Mouse (Mus musculus): Measurements from ENCODE around the gene Uba5.

The Uba5 gene

DNA sequence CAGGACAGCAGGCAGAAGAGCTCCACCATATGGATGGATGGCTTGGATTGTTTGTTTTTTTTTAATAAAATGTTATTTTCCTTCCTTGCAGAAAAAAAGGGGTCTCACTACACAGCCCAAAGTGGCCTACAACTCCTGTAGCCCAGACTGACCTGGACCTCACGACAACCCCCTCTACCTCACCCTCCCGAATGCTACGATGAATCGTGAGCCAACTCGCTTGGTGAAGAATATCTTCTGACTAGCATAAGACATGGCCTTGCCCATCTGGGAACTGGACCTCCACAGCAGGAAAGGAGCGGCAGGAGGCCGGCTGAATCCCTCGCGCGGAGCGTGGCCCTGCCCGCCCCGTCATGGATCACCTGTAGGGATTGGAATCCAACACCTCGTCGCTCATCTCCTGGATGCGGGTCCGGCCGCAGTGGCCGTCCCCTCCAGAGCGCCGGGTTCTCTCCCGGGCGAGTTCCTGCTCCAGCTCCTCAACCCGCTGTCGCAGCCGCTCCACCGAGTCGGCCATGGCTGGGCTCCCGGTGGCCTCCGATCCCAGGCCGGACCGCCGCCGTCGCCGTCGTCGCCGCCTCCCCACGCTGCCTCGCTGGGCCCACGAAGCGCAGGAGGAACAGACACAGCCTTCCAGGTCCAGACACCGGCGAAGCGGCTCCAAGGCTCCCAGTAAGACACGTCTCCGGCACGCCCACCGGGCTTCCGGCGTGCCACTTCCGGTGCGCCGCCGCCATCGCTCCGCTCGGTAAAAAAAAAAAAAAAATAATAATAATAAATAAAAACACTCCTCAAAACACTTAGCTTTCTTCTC is at the start of gene Uba5:
Gene Uba5 (minus strand): TSS at position 705 of the 814 bp plus-strand sequence.
- no peak for DNase-seq

DNA sequence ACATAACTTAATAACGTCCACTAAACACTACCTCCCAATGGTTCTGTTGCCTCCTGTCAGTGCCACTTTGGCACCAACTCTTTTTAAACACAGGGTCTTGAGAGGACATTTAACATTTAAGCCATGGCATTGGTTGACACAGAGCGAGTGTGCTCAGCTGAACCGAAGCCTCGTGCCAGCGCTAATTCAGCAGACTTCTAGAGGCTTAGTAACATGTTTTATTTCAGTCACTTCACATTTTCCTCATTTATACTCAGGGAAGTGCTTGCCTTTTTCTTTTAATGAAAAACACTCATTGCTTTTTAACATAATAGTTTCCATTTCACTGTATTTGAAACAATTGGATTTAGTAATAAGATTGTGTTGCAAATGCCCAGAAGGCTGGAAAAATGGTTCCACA is 46.2 kb upstream of the Uba5 start:
- DNase-seq = no peak

DNA sequence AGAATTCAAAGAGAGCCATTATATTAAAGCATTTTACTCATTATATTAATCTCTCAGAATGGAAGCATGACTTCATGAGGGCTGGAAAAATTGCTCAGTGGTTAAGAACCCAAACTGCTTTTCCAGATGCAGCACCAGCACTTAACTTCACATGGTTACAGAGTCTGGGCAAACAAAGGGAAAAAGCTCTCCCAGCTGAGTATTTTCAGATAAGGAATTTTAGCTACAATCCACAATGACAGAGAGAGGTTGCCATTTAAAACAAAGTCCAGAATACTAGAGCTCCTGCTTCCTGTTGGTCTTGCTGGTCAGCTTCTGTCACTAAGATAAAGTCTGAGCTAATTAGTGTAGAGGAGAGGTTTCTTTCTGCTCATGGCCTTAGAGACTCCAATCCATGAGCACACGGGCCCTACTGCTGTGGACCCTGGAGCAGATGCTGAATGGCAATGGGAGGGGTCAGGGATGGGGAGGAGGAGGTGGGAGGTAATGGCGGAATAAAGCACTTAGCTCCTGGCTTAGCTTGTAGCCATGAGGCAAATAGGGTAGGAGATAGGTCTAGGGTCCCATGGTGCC is 45.7 kb upstream of the Uba5 start:
- no peak for DNase-seq

DNA sequence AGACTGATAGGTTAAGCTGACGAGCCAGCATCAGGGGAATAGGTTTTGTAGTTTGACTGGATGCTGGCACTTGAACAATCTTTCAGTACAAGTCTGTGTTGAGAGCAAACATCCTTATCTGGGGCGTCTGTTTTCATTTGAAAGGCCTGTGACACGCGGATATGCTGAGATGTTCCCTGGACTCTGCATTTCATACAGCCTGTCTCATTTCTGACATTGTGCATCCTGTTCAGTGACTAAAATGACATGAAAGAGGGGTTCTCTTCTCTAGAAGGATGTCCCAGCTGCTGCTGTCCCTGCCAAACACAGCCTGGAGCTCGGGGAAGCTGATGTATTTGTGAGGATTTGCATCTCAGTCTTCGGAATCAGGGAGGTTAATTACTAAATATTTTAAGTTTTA is 44.5 kb upstream of the Uba5 start:
- DNase-seq = no peak

DNA sequence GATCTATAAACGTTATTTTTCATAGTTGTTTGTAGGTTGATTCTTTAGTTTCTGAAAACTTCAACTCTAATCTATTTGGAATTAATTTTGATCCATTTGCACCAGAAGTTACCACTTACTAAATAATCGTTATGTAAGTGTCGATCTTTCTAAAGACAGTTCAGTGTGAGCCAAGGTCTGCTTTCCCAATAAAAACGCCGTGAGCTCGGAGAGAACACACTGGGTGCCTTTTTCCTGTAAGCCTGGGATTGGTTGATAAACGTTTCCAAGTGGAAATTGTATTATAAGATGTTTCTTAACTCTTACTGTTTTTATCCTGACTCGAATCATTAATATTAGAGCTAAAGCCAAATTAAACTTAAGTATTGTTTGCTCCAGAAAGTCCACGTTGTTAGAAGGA is 44.0 kb upstream of the Uba5 start:
- DNase-seq = no peak

DNA sequence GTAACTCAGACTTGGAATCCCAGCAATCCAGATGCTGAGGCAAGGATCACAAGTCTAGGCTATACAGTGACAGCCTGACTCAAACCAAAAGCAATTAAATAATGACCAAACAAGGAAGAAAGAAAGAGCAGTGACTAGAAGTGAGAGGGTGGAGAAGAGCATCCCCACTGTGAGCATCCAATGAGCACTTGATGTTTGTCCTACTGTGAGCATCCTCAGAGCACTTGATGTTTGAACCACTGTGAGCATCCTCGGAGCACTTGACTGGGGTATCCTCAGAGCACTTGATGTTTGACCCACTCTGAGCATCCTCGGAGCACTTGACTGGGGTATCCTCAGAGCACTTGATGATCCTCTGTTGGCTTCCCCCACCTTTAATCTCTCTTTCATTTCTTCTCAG is 42.1 kb upstream of the Uba5 start:
- DNase-seq = no peak

DNA sequence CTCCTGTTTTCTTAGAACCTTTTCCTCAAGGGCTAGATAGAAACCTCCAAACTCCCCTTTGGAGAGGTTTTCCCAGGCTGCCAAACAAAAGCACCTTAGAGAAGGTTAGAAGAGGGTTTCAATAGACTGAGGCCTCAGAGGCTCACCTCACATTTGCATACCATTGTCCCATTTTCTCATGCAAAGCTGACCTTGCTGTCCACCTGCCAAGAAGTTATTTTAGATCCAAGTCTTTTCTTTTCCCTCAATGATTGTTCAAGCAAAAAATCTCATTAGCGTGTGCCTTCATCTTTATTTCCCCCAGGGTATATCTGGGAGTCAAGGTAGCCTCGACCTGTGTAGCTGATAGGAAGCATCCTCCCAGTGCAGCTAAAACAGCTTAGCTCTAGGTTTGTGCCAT is 40.0 kb upstream of the Uba5 start:
- no peak for DNase-seq

DNA sequence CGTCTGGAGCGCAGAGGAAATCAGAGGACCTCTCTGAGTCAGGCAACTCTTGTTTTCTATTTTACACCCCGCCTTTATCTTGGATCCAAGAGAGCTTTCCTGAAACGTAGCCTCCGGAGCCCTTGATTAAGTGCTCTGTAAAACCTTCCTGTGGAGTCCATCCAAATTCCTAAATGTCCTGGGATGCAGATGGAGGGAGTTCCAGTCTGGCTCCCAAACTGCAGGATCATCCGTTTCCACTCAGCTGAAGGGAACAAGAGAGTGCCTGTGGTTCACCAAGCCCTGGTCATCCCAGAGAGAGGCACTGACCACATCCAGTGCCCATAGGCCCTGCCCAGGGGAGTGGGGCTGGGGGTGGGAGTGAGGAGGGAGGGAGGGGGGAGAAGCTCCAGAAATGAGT is 39.4 kb upstream of the Uba5 start:
- DNase-seq = no peak

DNA sequence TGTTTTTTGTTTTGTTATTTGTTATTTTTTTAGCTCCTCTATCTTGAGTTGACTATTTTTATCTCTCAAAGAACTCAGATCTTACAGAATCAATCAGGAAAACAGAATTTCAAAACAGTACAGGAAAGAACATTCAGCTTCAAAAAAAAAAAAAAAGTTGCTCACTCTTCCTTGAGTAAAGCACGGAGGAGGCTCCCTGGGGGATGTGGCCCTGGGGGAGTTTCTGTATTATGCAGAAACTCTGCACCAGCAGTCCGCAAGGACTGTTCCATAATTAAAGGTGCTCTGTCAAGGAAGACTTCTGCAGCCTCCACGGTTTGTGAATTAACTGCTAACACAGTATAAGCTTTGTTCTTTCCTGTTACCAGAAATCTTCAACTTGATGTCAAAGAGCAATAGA is 38.5 kb upstream of the Uba5 start:
- DNase-seq = no peak

DNA sequence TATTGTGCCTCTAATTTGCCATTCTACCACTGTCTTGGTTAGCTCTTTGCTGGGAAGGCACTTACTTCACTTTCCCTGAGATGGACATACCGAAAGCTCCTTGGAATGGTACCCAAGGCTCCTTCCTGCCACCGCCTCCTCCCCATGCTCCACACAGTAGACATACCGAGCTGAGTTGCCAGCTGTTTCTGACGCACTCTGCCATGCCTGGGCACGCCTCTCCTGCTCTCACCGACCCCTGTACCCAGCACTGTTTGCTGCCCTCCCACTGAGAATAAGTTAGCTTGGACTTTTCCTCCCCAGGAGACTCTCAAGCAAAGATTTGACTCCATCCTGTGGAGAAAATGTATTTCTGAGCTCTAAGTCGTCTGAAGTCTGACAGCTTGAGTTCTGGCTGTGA is 37.9 kb upstream of the Uba5 start:
- peak; percentile 28 for DNase-seq

DNA sequence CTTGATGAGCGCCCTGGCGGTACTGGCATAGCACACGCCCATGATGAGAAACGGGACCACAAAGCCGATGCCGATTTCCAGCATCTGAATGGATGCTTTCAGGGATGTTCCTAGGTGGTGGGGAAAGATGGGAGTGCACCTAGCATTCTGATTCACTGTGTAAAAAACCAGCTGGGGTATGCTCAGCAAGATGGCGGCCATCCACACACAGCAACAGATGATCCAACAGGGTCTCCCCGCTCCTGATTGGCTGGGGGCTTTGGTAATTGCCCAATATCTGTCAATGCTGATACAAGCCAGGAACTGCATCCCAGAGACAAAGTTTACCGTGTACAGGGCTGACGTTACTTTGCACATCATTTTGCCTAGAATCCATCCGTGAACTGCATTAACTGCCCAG is 36.1 kb upstream of the Uba5 start:
- DNase-seq = no peak

DNA sequence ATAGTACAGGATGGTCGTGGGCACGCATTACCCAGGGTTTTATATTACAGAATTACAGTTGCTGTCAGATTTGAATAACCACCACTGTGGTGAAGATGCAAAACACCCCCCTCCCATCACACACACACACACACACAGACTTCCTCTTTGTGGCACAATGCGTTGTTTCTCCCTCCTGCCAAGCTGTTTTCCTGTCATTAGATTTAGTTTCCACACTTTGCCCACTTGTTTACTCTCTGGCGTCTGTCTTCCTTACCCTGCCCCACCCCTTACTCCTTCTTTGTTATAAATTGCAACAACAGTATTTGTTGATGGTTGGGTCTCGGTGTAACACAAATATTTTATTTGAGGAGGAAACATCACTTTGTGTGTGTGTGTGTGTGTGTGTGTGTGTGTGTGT is 35.3 kb upstream of the Uba5 start:
- peak; percentile 63 for DNase-seq

DNA sequence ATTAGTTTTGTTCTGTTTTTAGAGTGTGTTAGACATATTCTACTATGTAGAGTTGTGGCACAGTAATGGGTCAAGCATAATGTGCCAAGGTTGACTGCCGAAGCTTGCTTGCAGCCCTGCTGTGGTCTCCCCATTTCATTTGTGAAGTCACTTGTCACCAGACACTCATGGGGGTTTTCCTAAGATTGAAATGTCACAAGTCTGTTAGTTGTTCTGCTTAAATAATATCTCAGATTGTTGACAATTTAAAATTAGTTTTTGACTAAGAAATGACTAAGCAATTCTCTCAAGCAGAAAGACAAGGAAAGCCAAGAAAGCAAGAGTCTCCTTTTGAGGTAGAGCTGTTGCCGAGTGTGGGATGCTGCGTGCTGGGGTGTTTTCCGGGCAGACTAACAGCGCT is 30.0 kb upstream of the Uba5 start:
- DNase-seq = no peak

DNA sequence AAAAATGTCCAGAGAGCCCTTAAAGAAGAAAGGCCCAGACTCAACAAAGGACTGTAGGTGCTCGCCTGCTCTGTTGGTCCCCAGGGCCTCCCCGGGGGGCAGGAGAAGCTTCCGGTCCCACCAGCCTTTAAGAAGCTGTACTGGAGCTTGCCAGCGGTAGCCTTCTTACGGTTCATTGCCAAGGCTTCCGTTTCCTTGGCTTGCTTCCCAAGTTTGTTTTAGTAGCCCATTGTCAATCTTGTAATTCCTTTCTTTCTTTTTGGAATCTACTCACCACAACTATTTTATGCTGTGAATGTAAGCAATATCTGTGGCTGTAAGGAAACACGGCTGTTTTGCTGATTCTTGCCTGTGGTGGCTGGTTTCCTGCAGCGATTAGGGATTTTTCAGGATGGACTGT is 25.6 kb upstream of the Uba5 start:
- peak; percentile 75 for DNase-seq

DNA sequence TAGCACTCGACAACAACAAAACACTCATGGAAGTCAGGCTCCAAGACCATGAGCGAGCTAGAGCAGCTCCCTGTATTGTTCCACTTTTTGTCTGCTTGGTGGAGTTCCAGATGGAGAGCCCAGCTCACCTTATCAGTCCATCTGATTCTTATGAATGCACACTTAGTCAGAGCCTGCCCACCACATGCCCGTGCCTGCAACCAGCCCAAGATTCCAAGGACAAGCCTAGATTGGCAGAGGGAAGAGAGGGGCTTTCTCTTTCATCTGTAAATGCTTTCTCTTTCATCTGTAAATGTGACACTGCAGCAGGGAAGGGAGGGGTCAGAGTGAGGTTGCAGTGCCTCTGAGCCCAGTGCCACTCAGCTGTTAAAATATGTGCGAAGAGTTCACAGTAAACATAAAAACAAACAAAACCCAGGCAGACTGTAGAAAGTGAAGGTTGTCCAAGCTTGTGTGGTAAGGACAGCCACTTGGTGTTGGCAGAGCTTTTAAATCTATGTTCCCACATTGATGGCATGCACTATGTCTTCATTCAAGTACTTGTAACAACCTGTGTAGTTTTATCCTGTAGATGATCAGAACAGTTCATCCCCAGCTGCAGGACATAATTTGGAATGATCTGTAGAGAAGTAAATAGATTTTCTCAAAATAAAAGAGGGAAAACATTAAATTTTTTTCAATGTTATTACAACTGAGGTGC is 22.9 kb upstream of the Uba5 start:
- DNase-seq = no peak

DNA sequence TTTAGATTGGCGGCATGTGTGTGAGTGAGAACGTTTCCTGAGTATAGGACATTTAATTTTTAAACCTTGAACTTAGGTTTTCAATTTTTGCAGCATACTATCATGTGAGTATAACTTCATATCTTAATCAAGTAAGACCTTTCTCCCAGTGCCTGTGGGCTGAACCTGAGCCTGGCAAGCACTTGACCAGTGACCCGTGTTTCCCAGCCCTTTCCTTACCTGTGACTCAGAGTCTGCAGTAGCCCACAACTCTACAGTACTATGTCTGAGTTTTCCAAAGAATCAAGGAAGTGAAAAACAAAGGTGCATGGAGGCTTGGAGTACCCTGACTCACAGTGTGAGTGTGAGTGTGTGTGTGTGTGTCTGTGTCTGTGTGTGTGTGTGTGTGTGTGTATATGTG is 17.1 kb upstream of the Uba5 start:
- no peak for DNase-seq

DNA sequence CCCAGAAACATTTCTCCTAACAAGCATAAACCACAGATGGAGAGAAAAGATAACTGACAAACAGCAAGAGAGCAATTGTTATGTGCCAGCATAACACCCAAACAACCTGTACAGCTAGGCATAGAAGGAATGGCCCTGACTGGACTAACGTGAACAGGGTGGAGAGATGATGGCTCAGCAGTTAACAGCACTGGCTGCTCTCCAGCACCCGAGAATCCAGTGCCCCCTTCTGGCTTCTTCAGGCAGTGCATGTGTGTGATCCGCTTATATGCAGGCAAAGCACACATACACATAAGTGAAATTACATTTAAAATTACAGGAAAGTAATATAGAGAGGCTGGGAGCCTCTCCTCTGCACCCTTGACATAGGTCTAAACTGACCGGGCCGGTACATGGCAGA is 16.4 kb upstream of the Uba5 start:
- DNase-seq = peak; percentile 67

DNA sequence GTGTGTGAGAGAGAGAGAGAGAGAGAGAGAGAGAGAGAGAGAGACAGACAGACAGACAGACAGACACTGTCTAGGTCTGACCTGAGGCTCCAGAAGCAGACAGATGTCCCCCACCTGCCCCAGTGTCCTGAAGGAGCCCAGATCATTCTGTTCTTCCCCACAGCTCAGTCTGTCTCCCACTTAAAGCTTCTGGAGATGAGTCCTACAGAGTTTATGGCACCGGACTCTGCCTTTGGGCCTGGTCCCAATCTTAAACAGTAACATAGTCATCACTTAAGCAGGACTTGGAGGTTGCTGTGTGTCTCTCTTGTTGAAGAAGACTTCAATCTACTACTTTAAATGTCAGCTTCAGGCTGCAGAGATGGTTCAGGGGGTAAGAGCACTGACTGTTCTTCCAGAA is 15.8 kb upstream of the Uba5 start:
- DNase-seq = no peak

DNA sequence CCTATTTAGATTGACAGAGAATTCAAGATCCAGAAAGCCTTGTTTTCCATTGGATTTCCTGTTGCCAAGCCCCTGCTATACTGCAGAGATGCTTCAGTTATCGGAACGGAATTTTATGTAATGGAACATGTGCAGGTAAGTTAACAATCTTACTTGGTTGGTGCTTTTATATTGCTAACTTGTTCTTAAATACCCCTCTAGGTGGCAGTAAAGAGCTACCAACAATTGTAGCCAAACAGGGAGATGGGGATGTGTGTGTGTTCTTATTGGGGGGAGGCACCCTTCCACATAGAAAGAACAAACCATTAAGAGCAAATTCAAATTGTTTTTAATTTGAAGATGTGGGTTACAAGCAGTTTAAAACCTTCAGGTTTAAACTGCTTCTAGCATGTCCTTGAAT is 12.9 kb upstream of the Uba5 start:
- no peak for DNase-seq

DNA sequence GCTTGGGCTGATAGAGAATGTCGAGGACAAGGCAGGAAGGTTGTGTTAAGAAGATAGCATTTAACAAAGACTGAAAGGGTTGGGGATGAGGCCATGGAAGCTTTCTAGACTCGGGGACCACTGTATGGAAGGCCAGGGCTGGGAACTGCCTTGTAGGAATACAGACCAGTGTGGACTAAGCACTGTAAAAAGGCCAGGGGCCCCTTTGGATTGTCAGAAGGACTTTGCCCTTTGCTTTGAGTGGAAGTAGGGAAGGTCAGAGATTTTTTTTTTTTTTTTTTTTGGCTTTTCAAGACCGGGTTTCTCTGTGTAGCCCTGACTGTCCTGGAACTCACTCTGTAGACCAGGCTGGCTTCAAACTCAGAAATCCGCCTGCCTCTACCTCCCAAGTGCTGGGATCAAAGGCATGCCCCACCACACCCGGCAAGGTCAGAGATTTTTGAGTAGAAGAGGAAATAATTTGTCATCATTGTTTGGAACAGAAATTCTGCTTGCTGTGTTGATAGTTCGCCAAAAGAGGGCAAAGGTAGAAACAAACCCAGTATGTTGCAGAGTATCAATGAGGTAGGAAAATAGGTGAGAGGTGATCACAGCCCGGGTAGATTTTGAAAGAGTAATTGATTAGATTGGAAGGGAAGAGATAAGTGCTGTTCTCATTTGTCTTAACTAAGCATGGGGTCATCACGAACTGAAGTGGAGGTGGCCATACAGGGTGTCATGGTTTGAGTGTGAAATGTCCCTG is 8.1 kb upstream of the Uba5 start:
- no peak for DNase-seq

DNA sequence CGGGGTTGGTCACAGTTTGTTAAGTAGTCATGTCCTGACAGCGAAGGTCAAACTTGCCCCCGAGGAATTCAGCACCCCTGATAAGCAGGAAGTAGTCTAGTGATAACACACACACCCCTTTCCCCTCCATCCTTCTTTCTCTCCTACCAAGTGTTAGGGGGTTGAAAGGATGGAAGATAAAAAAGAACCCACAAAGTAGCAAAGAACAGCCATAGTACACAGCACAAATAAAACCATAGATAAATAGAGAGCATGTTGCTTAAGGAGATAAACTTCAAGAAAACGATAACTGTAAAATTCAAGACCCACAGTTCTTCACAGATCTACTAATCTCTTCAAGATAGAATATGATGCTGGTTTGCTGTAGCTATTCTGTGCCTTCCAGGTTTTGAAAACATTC is 7.3 kb upstream of the Uba5 start:
- no peak for DNase-seq

DNA sequence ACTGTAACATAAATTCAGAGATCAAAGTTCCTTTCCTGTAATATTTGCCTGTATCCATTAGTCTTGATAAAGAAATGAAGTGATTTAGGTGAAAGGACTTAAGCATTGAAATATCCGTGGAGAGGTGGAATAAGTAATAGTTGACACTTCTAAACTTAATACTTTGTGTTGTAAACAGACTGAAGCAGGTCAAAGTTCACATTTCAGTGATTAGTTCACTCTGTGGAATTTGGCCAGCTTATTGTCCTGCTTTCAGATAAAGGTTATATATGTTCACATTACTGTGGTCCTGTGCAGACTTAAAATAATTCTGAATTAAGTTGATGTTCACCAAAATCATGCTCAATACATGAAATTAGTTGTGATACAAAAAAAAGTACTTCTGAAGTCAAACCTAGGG is 1.6 kb upstream of the Uba5 start:
- no peak for DNase-seq

DNA sequence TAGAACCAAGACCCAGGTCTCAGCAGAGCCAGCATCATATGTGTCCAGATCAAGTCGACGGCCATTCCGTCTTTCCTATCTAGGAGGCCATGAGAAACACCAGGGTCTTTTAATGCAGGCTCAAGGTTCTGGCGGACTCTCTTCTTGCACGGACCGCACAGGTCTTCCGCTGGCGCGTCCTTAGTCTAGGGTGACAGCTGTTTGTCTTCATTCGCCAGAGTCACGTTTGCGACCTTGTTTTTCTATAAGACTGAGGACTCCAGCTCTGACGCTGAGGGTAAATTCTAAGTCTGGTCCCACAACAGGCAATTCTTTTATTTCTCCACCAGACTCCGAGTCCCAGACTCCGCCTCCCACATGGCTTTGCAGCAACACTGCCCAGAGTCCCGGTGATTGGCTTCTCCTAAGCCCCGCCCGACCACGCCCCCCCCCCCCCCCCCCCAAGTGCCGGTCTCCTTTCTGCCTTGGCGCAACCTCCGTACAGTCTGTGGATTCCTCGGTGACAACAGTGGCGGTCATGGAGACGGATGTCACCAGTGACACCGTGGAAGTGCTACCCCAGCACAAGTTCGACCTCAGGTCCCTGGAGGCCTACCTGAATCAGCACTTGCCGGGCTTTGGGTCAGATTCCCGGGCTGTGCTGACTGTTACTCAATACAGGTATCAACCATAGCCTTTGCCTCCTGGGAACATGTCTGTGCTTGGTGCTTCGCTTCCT is 469 bp upstream of the Uba5 start, which contains the start of gene Acad11:
Gene Acad11 (plus strand): TSS at position 134 of the 718 bp plus-strand sequence.
- peak; percentile 93 for DNase-seq

All from lung, postnatal 36 days (tissue).